Mouse (Mus musculus) cerebellum, postnatal 25 days (tissue): ENCODE measurements around the gene Sirt4.
"Not testable (repeated sequence)": the region's sequence is repeated elsewhere in the genome, so short reads cannot be mapped to it uniquely, and the experiment has no call there.

Experiments used
- DNase-seq, 2 experiments: peaks; one replicate each; pipeline ENCODE4 v3.0.0; 2021; ENCODE audit warnings: mixed read lengths in 2 of 2

Gene Sirt4

GRCm38 (mm10) chr5:115483947-115484920, at the start of gene Sirt4:
TSS of gene Sirt4 (minus strand) at chr5:115484725.
- DNase-seq, result peak; percentile 82 to 84

GRCm38 (mm10) chr5:115531671-115532270, 47.2 kb upstream of the Sirt4 start:
- peak; percentile 86 to 88 for DNase-seq

DNA sequence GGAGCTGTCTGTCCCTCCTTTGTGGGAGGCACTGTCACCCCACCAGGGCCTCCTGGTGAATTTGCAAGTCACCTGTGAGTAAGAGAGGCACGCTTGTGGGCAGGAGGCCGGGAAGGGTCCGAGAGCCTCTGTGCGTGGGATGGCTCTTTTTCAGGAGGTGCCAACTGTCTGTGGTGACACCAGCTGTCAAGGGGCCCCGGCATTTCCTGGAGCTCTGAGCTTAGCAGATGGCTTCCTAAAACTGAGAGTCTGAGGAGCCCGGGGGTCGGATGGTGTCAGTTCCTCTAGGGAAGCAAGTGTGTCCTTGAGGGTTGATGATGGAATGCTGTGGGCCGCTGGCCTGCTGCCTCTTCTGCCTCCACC, 45.9 kb upstream of the Sirt4 start:
- DNase-seq, result peak; percentile 96

DNA sequence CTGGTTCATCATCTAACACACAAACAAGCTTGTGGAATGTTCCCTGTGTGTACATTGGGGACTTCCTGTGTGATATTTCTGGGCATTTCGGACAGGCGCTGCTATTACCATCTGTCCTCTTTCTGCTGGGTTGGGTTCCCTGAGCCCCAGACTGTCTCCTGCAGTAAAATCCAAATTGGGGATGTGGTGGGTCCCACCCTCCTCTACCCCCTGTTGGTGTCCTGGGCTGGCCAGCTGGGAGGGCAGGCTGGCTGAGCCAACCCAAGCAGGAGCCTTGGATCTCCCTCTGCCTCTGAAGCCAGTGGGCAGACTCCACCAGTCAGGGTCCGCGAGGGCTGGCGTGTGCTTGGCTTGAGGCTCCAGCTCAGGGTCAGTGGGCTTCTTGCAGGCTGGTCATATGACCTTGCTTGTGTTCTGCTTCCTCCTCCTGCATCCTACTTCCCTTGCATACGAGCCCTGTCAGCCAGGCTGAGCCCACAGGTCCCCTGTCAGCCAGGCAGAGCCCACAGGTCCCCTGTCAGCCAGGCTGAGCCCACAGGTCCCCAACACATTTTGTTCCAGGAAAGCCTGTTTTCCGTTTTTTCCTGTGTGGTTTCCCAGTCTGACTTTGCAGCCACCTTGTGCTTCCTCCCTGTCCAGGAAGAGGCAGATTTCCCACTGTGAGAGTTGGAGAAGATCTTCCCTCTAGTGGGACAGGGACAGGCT, 45.4 kb upstream of the Sirt4 start:
- peak; percentile 60 to 76 for DNase-seq

DNA sequence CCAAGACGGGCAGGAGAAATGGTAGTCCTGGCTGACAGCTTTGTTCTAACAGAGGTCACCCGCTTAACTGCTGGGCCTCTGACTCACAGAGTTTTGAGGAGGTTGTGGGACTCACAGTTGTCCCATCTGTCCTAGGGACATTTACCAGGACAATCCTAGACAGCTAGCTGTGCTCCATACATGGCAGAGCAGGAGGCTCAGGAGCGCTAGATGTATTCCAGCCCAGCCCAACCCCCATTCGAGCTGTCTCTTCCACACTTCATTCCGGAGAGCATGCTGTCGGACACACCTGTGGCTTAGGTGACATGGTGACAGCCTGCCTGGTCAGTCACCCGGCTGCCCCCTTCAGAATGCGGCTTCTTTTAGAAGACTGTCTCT, 44.8 kb upstream of the Sirt4 start:
- DNase-seq, result peak; percentile 57 to 69

DNA sequence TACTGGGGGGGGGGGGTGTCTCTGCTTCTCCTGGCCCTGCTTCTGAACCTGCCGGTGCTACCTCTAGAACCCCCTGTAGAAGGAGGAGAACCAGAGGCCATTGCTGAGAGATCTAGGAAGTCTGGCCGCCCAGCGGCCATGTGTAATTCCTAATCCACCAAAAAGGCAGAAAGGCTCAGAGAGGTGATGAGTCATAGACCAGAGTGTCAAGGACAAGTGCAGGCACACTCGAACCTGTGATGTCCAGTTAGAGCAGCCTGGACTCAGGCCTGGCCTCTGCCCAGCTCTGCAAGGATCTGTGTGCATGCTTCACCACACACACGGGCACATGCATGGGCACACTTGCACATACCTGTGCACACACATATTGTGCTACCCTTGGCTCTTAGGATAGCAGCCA, 43.6 kb upstream of the Sirt4 start:
- DNase-seq, result no peak

DNA sequence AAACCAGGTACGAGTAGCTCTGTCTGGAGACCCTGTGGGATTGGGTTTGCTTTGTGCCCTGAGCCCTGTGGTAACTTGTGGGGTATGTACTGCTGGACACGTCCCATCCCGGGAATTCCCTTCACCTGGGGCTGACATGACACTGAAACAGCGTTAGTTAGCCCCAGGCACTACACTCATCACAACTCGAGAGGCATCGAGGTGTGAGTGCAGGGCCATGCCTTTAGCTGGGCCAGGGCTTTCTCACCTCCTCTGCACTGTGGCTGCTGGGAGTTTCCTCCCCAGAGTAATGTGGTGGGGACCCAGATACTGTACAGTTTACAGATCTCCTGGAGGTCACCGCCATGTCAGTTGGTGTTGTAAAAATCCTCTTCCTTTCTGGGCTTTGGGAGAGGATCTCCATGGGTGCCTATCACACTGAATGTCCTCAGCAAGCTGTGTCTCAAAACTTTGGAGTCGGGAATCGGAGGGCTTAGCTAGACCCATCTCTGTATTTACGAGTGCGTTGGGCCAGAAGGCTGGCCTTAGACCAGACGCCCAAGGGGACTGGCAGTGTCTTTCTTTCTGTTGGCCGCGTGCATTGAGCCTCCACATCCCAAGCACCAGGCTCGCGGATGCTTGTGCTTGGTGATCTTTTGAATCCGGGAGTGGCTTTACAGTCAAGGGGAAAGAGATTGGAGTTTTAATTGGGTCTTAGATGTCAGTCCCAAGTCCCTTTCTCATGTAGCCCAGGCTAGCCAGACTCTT, 42.1 kb upstream of the Sirt4 start:
- peak in 1 of 2 experiments; percentile 63 for DNase-seq

- DNase-seq, result peak in 1 of 2 experiments; percentile 59
Observed at GRCm38 (mm10) chr5:115525943-115526342, 41.4 kb upstream of the Sirt4 start.

DNA sequence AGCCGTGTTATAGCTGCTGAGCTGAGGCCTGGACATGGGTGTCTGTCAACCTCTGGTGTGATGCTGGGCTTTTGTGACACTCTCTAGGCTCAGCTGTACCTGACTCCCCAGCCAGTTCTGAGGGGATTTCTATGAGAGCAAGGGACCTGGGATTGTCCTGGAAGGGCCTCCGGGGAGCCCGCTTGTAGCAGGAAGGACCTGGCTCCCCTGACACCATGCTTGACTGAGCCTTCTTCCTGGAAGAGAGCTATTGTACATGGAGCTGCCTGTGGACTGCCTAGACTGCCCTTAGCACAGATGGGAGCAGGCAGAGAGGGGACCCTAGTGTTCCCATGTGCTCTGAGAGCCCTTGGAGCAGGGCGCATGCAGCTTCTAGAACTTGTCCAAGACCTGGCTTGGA, 40.9 kb upstream of the Sirt4 start:
- peak in 1 of 2 experiments; percentile 18 for DNase-seq

GRCm38 (mm10) chr5:115524471-115524870, 39.9 kb upstream of the Sirt4 start:
- peak in 1 of 2 experiments; percentile 14 for DNase-seq

DNA sequence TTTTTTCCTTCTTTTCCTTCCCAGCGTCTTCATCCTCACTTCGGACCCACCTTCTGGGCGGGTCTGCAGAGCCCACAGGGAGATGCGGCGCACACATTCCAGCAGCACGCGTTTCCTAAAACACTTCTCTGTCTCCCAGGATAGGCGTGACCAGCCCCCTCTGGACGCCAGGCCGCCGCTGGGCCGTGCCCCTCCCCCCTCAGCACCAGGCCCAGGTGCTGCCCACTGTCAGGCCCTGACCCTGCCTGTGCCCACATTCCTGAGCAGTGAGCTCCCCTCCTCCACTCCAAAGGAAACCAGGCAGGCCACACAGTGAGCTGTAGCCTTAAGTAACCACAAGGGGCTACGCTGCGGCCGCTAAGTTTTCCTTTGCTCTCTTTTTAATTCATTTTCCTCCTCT, 39.4 kb upstream of the Sirt4 start:
- DNase-seq, result peak in 1 of 2 experiments; percentile 33

GRCm38 (mm10) chr5:115522981-115523499, 38.5 kb upstream of the Sirt4 start:
- DNase-seq, result no peak

GRCm38 (mm10) chr5:115522531-115522930, 38.0 kb upstream of the Sirt4 start:
- peak in 1 of 2 experiments; percentile 11 for DNase-seq

GRCm38 (mm10) chr5:115521553-115522461, 37.3 kb upstream of the Sirt4 start:
- peak; percentile 16 to 34 for DNase-seq

- peak; percentile 65 to 68 for DNase-seq
Observed at GRCm38 (mm10) chr5:115520325-115520869, 35.9 kb upstream of the Sirt4 start.

- DNase-seq, result not testable (repeated sequence)
Observed at GRCm38 (mm10) chr5:115518214-115518613, 33.7 kb upstream of the Sirt4 start.

GRCm38 (mm10) chr5:115517501-115517900, 33.0 kb upstream of the Sirt4 start:
- no peak for DNase-seq

- no peak for DNase-seq
Observed at GRCm38 (mm10) chr5:115516908-115517307, 32.4 kb upstream of the Sirt4 start.

- DNase-seq, result no peak
Observed at GRCm38 (mm10) chr5:115516081-115516907, 31.8 kb upstream of the Sirt4 start.
